Mouse (Mus musculus): ENCODE measurements at regions not wholly inside any gene's neighbourhood (a gene's known extent, or its start where the extent isn't known, plus 50 kb on each side); places are given as distances from the start of the nearest gene placed in this dataset.

- 69% methylated on average over 6 of the region's 6 CpGs for WGBS
- peaks cover 7% of the 10 kb centered on the region; the same call in 1 of the 2 replicates for H3K9me3 ChIP-seq (replicated peaks)
- no peak overlapping the region for H3K4me3 ChIP-seq
- no peak overlapping the region for H3K4me2 ChIP-seq
- H3K27me3 ChIP-seq (replicated peaks), result no peaks in the 10 kb centered on the region
- peaks cover 14% of the 10 kb centered on the region for H3K4me1 ChIP-seq (replicated peaks)
- H3K9ac ChIP-seq, result no peak overlapping the region
- no peak for ATAC-seq (ENCODE audit: insufficient number of reproducible peaks, low FRiP score)
- no peaks in the 10 kb centered on the region for H3K36me3 ChIP-seq
- no peak overlapping the region for H3K27ac ChIP-seq (ENCODE audit: poor library complexity, severe bottlenecking)
Observed at GRCm38 (mm10) chr6:127355112-127355511, 91.5 kb upstream of the Parp11 start.

GRCm38 (mm10) chr6:127356442-127356841 lies 90.2 kb upstream of the Parp11 start:
- Histone ChIP-seq H3K27ac (ENCODE audit: poor library complexity, severe bottlenecking) (no peak overlapping the region), H3K27me3 (replicated peaks) (no peaks in the 10 kb centered on the region), H3K36me3 (no peaks in the 10 kb centered on the region), H3K4me1 (replicated peaks) (peaks cover 14% of the 10 kb centered on the region), H3K4me3 (no peak overlapping the region), H3K4me2 (no peak overlapping the region), H3K9ac (no peak overlapping the region), H3K9me3 (replicated peaks) (peaks cover 7% of the 10 kb centered on the region; the same call in 1 of the 2 replicates)
- no peak for ATAC-seq (ENCODE audit: insufficient number of reproducible peaks, low FRiP score)
- 62% methylated on average over 8 of the region's 8 CpGs for WGBS

GRCm38 (mm10) chr6:127358805-127359204 lies 87.8 kb upstream of the Parp11 start:
- Histone ChIP-seq H3K27ac (ENCODE audit: poor library complexity, severe bottlenecking) (no peak overlapping the region), H3K9ac (no peak overlapping the region), H3K4me3 (no peak overlapping the region), H3K4me1 (replicated peaks) (peaks cover 20% of the 10 kb centered on the region), H3K9me3 (replicated peaks) (peaks cover 6% of the 10 kb centered on the region; the same call in 1 of the 2 replicates), H3K27me3 (replicated peaks) (no peaks in the 10 kb centered on the region), H3K4me2 (no peak overlapping the region), H3K36me3 (no peaks in the 10 kb centered on the region)
- 16% methylated on average over 5 of the region's 5 CpGs for WGBS
- no peak for ATAC-seq (ENCODE audit: insufficient number of reproducible peaks, low FRiP score)

GRCm38 (mm10) chr6:127359391-127359874 lies 87.2 kb upstream of the Parp11 start:
- H3K4me3 ChIP-seq, result no peak overlapping the region
- no peak overlapping the region for H3K27ac ChIP-seq (ENCODE audit: poor library complexity, severe bottlenecking)
- peaks cover 26% of the 10 kb centered on the region for H3K4me1 ChIP-seq (replicated peaks)
- no peaks in the 10 kb centered on the region for H3K36me3 ChIP-seq
- H3K4me2 ChIP-seq, result no peak overlapping the region
- no peaks in the 10 kb centered on the region for H3K27me3 ChIP-seq (replicated peaks)
- H3K9ac ChIP-seq, result no peak overlapping the region
- no peaks in the 10 kb centered on the region for H3K9me3 ChIP-seq (replicated peaks)
- 28% methylated on average over 9 of the region's 9 CpGs for WGBS
- ATAC-seq (ENCODE audit: insufficient number of reproducible peaks, low FRiP score), result no peak

GRCm38 (mm10) chr6:127362166-127362565 lies 84.5 kb upstream of the Parp11 start:
- no peak overlapping the region for H3K4me2 ChIP-seq
- no peak overlapping the region for H3K4me3 ChIP-seq
- no peak for ATAC-seq (ENCODE audit: insufficient number of reproducible peaks, low FRiP score)
- H3K9ac ChIP-seq, result no peak overlapping the region
- no peaks in the 10 kb centered on the region for H3K9me3 ChIP-seq (replicated peaks)
- H3K4me1 ChIP-seq (replicated peaks), result peaks cover 34% of the 10 kb centered on the region
- no peaks in the 10 kb centered on the region for H3K36me3 ChIP-seq
- no peak overlapping the region for H3K27ac ChIP-seq (ENCODE audit: poor library complexity, severe bottlenecking)
- H3K27me3 ChIP-seq (replicated peaks), result no peaks in the 10 kb centered on the region
- WGBS, result 76% methylated on average over 5 of the region's 5 CpGs

- Histone ChIP-seq H3K9ac (peak overlapping the region; percentile 14; the same call in 1 of the 2 replicates), H3K4me2 (no peak overlapping the region), H3K4me3 (no peak overlapping the region), H3K27me3 (replicated peaks) (no peaks in the 10 kb centered on the region), H3K27ac (ENCODE audit: poor library complexity, severe bottlenecking) (no peak overlapping the region), H3K9me3 (replicated peaks) (no peaks in the 10 kb centered on the region), H3K4me1 (replicated peaks) (peaks cover 34% of the 10 kb centered on the region), H3K36me3 (no peaks in the 10 kb centered on the region)
- ATAC-seq (ENCODE audit: insufficient number of reproducible peaks, low FRiP score), result peak; percentile 60; the same call in 1 of the 2 replicates
- 25% methylated on average over 8 of the region's 8 CpGs for WGBS
Observed at GRCm38 (mm10) chr6:127362966-127363752, 83.5 kb upstream of the Parp11 start.

GRCm38 (mm10) chr6:127363871-127364590 lies 82.6 kb upstream of the Parp11 start:
- no peak for ATAC-seq (ENCODE audit: insufficient number of reproducible peaks, low FRiP score)
- H3K27ac ChIP-seq (ENCODE audit: poor library complexity, severe bottlenecking), result no peak overlapping the region
- WGBS, result 40% methylated on average over 7 of the region's 7 CpGs

GRCm38 (mm10) chr6:127364591-127365187 lies 82.0 kb upstream of the Parp11 start:
- Histone ChIP-seq H3K9me3 (replicated peaks) (no peaks in the 10 kb centered on the region), H3K36me3 (no peaks in the 10 kb centered on the region), H3K9ac (no peak overlapping the region), H3K27me3 (replicated peaks) (no peaks in the 10 kb centered on the region), H3K4me3 (no peak overlapping the region), H3K4me2 (no peak overlapping the region), H3K4me1 (replicated peaks) (peaks cover 28% of the 10 kb centered on the region), H3K27ac (ENCODE audit: poor library complexity, severe bottlenecking) (no peak overlapping the region)
- no peak for ATAC-seq (ENCODE audit: insufficient number of reproducible peaks, low FRiP score)
- WGBS, result 41% methylated on average over 5 of the region's 5 CpGs

More at GRCm38 (mm10) chr6:127363871-127364590, 82.6 kb upstream of the Parp11 start:
- H3K27me3 ChIP-seq (replicated peaks), result no peaks in the 10 kb centered on the region
- no peak overlapping the region for H3K9ac ChIP-seq
- H3K4me3 ChIP-seq, result no peak overlapping the region
- H3K9me3 ChIP-seq (replicated peaks), result no peaks in the 10 kb centered on the region
- H3K4me2 ChIP-seq, result no peak overlapping the region
- peaks cover 29% of the 10 kb centered on the region for H3K4me1 ChIP-seq (replicated peaks)
- no peaks in the 10 kb centered on the region for H3K36me3 ChIP-seq

GRCm38 (mm10) chr6:127365246-127365645 lies 81.4 kb upstream of the Parp11 start:
- Histone ChIP-seq H3K9ac (no peak overlapping the region), H3K4me3 (no peak overlapping the region), H3K4me2 (no peak overlapping the region), H3K9me3 (replicated peaks) (no peaks in the 10 kb centered on the region), H3K4me1 (replicated peaks) (peaks cover 28% of the 10 kb centered on the region), H3K36me3 (no peaks in the 10 kb centered on the region), H3K27me3 (replicated peaks) (no peaks in the 10 kb centered on the region), H3K27ac (ENCODE audit: poor library complexity, severe bottlenecking) (no peak overlapping the region)
- no peak for ATAC-seq (ENCODE audit: insufficient number of reproducible peaks, low FRiP score)
- 43% methylated on average over 7 of the region's 7 CpGs for WGBS

GRCm38 (mm10) chr6:127365651-127366050 lies 81.0 kb upstream of the Parp11 start:
- H3K4me2 ChIP-seq, result no peak overlapping the region
- H3K4me3 ChIP-seq, result no peak overlapping the region
- 48% methylated on average over 2 of the region's 2 CpGs for WGBS
- no peak for ATAC-seq (ENCODE audit: insufficient number of reproducible peaks, low FRiP score)
- H3K4me1 ChIP-seq (replicated peaks), result peaks cover 28% of the 10 kb centered on the region
- no peaks in the 10 kb centered on the region for H3K27me3 ChIP-seq (replicated peaks)
- H3K9me3 ChIP-seq (replicated peaks), result no peaks in the 10 kb centered on the region
- no peak overlapping the region for H3K27ac ChIP-seq (ENCODE audit: poor library complexity, severe bottlenecking)
- H3K9ac ChIP-seq, result no peak overlapping the region
- no peaks in the 10 kb centered on the region for H3K36me3 ChIP-seq

- Histone ChIP-seq H3K4me3 (no peak overlapping the region), H3K9ac (no peak overlapping the region), H3K27ac (ENCODE audit: poor library complexity, severe bottlenecking) (no peak overlapping the region), H3K27me3 (replicated peaks) (no peaks in the 10 kb centered on the region), H3K36me3 (no peaks in the 10 kb centered on the region), H3K4me1 (replicated peaks) (peaks cover 41% of the 10 kb centered on the region), H3K4me2 (no peak overlapping the region), H3K9me3 (replicated peaks) (no peaks in the 10 kb centered on the region)
- ATAC-seq (ENCODE audit: insufficient number of reproducible peaks, low FRiP score), result no peak
- 86% methylated on average over 5 of the region's 5 CpGs for WGBS
Observed at GRCm38 (mm10) chr6:127373052-127373451, 73.6 kb upstream of the Parp11 start.

Data from heart, embryonic 12.5 days (tissue).